Mouse (Mus musculus): ENCODE results near the gene Nt5c2. TPM values are rescaled to one million over a fixed set of nuclear protein-coding genes. Genes with fewer than 3 reads are reported as not detected.

Gene Nt5c2
- polyA plus RNA-seq, 1 experiment from 2014 or later = 90.4 TPM

DNA sequence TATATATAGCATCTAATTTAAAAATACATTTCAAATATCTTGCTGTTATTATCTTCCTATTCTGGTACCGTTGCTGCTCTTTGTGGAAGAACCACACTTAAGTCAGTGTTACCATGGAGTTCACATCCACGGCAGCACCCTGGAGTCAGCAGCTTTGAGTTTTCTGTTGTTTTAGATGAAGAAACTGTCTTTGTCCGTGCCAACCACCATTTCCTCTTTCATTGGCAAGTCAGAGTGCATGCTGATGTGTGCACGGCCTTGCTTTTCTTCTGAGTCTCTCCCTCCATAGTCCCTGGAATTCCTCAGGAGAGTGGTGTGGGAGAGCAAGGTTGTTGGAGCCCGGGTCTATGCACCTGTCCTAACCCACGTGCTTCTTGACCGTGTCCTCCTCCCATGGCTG lies 156.8 kb downstream of the Nt5c2 start:
- Histone ChIP-seq H3K9me3 (replicated peaks; ENCODE audit: control insufficient read depth, low read length) (no peaks in the 10 kb centered on the region), H3K9ac (replicated peaks; ENCODE audit: low read length) (no peak overlapping the region), H3K4me3 (ENCODE audit: low read depth, low read length) (no peak overlapping the region), H3K4me1 (ENCODE audit: control insufficient read depth, insufficient read depth, low read length) (no peaks in the 10 kb centered on the region), H3K27ac (replicated peaks; ENCODE audit: low read depth, low read length) (no peak overlapping the region), H3K4me2 (ENCODE audit: low read depth, low read length) (no peak overlapping the region), H3K27me3 (ENCODE audit: control insufficient read depth, insufficient read depth, low read length) (no peaks in the 10 kb centered on the region), H3K36me3 (replicated peaks; ENCODE audit: control insufficient read depth, insufficient read depth, low read depth, low read length) (no peaks in the 10 kb centered on the region; the same call in 1 of the 2 replicates)
- ATAC-seq (replicated peaks; ENCODE audit: insufficient number of reproducible peaks, low FRiP score, low TSS enrichment, low read depth) (no peak), DNase-seq (ENCODE audit: low spot score) (no peak)
- 88% methylated on average over 7 of the region's 7 CpGs for WGBS

DNA sequence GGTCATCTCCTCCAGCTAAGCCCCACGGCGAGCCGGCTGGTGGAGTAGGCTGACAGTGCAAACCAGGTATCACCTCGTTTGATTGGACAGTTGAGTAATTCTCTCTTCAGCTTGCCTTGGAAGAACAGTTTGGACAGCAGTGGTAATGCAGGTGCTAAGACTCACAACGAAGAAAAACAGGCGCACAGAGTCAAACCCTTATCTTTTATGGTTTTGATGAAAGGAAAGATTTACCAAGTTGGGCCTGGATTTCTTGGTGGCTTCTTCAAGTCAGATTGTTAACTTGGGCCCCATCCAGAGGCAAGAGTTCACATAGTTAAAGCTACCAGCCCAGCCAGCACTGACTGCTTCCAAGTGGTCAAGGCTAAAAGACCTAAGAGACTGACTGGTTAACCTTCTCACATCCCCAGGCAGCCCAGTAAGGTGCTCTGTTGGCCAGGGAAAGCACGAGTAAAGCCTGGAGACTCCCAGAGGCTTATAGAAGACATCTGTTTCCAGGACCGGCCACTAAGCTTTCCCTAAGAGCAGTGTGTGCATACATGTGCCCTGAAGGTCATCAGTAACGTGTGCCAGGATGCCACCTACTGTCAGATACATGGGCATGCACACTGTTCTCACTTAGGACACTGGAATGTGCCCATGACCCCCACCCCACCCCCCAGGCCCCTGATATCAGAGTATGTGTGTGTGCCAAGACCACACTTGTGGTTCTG lies 157.5 kb downstream of the Nt5c2 start:
- Histone ChIP-seq H3K4me3 (ENCODE audit: low read depth, low read length) (no peak overlapping the region), H3K4me1 (ENCODE audit: control insufficient read depth, insufficient read depth, low read length) (no peaks in the 10 kb centered on the region), H3K9me3 (replicated peaks; ENCODE audit: control insufficient read depth, low read length) (no peaks in the 10 kb centered on the region), H3K27ac (replicated peaks; ENCODE audit: low read depth, low read length) (no peak overlapping the region), H3K4me2 (ENCODE audit: low read depth, low read length) (no peak overlapping the region), H3K9ac (replicated peaks; ENCODE audit: low read length) (no peak overlapping the region), H3K36me3 (replicated peaks; ENCODE audit: control insufficient read depth, insufficient read depth, low read depth, low read length) (no peaks in the 10 kb centered on the region; the same call in 1 of the 2 replicates), H3K27me3 (ENCODE audit: control insufficient read depth, insufficient read depth, low read length) (no peaks in the 10 kb centered on the region)
- WGBS = 63% methylated on average over 9 of the region's 9 CpGs
- ATAC-seq (replicated peaks; ENCODE audit: insufficient number of reproducible peaks, low FRiP score, low TSS enrichment, low read depth) = peak; percentile 34; the same call in 1 of the 2 replicates
- DNase-seq (ENCODE audit: low spot score) = peak; percentile 41

DNA sequence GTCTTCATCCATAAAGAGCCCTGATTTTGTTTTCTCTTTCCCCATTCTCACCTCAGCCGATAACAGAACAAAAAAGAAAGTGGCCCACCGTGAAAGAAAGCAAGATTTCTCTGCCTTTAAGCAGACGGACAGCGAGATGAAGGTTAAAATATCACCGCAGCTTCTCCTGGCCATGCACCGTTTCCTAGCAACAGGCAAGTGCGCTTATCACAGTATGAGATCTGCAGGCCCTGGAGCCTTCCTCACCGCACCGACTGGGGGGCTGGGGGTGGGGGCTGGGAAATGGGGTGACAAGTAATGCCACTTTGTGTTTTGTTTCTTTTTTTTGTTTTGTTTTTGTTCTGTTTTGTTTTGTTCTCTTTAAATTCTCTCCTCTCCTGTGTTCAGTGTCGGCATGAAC lies 158.2 kb downstream of the Nt5c2 start:
- ATAC-seq (replicated peaks; ENCODE audit: insufficient number of reproducible peaks, low FRiP score, low TSS enrichment, low read depth) (no peak), DNase-seq (ENCODE audit: low spot score) (peak; percentile 33)
- Histone ChIP-seq H3K27me3 (ENCODE audit: control insufficient read depth, insufficient read depth, low read length) (no peaks in the 10 kb centered on the region), H3K9me3 (replicated peaks; ENCODE audit: control insufficient read depth, low read length) (no peaks in the 10 kb centered on the region), H3K4me3 (ENCODE audit: low read depth, low read length) (no peak overlapping the region), H3K36me3 (replicated peaks; ENCODE audit: control insufficient read depth, insufficient read depth, low read depth, low read length) (no peaks in the 10 kb centered on the region; the same call in 1 of the 2 replicates), H3K27ac (replicated peaks; ENCODE audit: low read depth, low read length) (no peak overlapping the region), H3K4me1 (ENCODE audit: control insufficient read depth, insufficient read depth, low read length) (no peaks in the 10 kb centered on the region), H3K4me2 (ENCODE audit: low read depth, low read length) (no peak overlapping the region), H3K9ac (replicated peaks; ENCODE audit: low read length) (no peak overlapping the region)
- 42% methylated on average over 10 of the region's 10 CpGs for WGBS

DNA sequence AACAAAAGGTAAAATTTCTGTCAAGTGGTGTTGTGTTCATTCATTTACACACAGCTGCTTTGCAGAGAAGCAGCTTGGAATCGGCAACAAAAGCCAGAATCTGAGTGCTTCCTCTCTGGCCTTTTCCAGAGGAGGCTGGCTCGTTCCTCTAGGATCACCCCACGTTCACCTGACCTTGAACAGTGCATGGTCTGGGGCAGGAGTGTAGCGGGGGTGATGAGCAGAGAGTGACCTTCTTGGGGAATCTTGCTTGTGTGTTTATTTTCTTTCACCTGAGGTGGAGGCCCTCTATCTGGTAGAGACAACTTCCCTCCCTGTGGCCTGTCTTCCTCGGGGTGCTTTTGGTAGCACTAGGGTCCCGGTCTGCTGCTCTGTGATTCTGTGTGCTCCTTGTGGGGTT lies 158.7 kb downstream of the Nt5c2 start:
- no peak for DNase-seq (ENCODE audit: low spot score)
- no peak overlapping the region for H3K9ac ChIP-seq (replicated peaks; ENCODE audit: low read length)
- H3K4me3 ChIP-seq (ENCODE audit: low read depth, low read length) = no peak overlapping the region
- no peaks in the 10 kb centered on the region for H3K9me3 ChIP-seq (replicated peaks; ENCODE audit: control insufficient read depth, low read length)
- H3K4me2 ChIP-seq (ENCODE audit: low read depth, low read length) = no peak overlapping the region
- no peaks in the 10 kb centered on the region for H3K27me3 ChIP-seq (ENCODE audit: control insufficient read depth, insufficient read depth, low read length)
- no peaks in the 10 kb centered on the region for H3K4me1 ChIP-seq (ENCODE audit: control insufficient read depth, insufficient read depth, low read length)
- H3K27ac ChIP-seq (replicated peaks; ENCODE audit: low read depth, low read length) = no peak overlapping the region
- WGBS = 67% methylated on average over 6 of the region's 6 CpGs
- no peak for ATAC-seq (replicated peaks; ENCODE audit: insufficient number of reproducible peaks, low FRiP score, low TSS enrichment, low read depth)
- H3K36me3 ChIP-seq (replicated peaks; ENCODE audit: control insufficient read depth, insufficient read depth, low read depth, low read length) = no peaks in the 10 kb centered on the region; the same call in 1 of the 2 replicates

DNA sequence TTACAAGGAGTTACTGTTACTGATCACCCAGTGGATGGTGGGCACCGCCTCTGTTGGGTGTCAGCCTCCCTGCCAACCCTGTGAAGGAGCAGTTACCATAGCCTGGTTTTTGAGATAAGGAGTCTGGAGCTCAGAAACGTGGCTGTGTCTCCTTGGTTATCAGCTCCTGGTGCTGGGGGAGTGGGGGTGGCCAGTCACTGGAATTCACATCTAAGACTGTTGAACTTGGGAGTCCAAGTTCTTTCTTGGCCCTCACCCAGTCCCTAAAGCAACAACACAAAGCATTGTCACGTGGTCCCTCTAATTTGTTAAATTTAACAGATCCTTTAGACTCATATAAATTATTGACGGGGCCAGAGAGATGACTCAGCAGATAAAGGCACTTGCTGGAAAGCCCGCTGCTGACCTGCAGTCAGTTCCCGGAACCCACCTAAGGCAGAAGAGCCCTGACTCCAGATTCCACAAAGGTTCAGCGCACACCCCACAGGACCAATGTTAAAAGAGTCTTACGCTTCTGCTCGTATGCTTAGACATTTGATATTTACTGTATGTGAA lies 165.4 kb downstream of the Nt5c2 start:
- H3K4me3 ChIP-seq (ENCODE audit: low read depth, low read length) = no peak overlapping the region
- no peaks in the 10 kb centered on the region for H3K27me3 ChIP-seq (ENCODE audit: control insufficient read depth, insufficient read depth, low read length)
- WGBS = 79% methylated on average over 9 of the region's 9 CpGs
- H3K36me3 ChIP-seq (replicated peaks; ENCODE audit: control insufficient read depth, insufficient read depth, low read depth, low read length) = no peaks in the 10 kb centered on the region
- DNase-seq (ENCODE audit: low spot score) (no peak), ATAC-seq (replicated peaks; ENCODE audit: insufficient number of reproducible peaks, low FRiP score, low TSS enrichment, low read depth) (no peak)
- no peaks in the 10 kb centered on the region for H3K4me1 ChIP-seq (ENCODE audit: control insufficient read depth, insufficient read depth, low read length)
- no peak overlapping the region for H3K4me2 ChIP-seq (ENCODE audit: low read depth, low read length)
- H3K9ac ChIP-seq (replicated peaks; ENCODE audit: low read length) = no peak overlapping the region
- H3K9me3 ChIP-seq (replicated peaks; ENCODE audit: control insufficient read depth, low read length) = no peaks in the 10 kb centered on the region
- H3K27ac ChIP-seq (replicated peaks; ENCODE audit: low read depth, low read length) = no peak overlapping the region

DNA sequence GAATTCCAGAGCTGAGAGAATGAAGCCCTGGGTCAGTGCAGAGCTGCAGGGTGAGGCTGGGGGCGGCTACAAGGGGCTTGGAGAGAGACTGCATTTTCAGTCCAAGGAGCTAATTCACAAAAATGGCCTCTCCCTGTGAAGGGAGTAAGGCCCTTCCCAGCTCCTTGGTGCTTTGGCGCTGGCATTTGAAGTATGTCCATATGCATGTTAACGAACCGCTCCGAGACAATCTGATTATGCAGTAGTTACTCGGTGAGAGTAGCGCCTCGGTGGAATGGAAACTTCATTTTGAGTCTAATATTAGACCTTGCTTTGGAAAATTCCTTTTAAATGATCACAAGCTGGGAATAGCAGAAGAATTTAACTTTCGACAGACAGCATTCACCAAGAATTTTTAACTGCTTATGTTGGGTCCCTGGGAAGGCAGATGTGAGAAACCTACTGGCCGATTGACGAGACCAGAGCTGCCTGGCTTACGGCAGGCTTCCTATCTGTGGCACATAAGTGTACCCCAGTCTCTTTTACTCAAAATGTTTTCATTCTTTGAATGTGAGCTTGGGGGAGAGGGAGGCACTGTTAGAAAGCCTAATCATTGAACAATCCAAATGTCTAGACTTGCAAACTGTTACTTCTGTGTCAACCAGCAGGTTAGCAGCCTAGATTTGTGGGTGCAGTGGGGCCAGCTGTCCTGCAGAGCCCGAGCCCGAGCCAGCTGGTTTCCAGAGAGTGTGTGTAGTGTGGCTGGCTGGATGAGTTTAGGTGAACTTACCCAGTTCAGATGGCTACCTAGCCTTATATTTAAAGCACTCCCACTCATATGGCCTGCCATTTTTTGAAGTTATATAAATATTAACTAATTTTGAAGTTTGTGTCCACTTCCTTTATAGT lies 166.3 kb downstream of the Nt5c2 start:
- 77% methylated on average over 14 of the region's 14 CpGs for WGBS
- DNase-seq (ENCODE audit: low spot score) (no peak), ATAC-seq (replicated peaks; ENCODE audit: insufficient number of reproducible peaks, low FRiP score, low TSS enrichment, low read depth) (no peak)
- H3K36me3 ChIP-seq (replicated peaks; ENCODE audit: control insufficient read depth, insufficient read depth, low read depth, low read length) = no peaks in the 10 kb centered on the region
- H3K4me3 ChIP-seq (ENCODE audit: low read depth, low read length) = no peak overlapping the region
- no peaks in the 10 kb centered on the region for H3K9me3 ChIP-seq (replicated peaks; ENCODE audit: control insufficient read depth, low read length)
- no peak overlapping the region for H3K27ac ChIP-seq (replicated peaks; ENCODE audit: low read depth, low read length)
- no peaks in the 10 kb centered on the region for H3K4me1 ChIP-seq (ENCODE audit: control insufficient read depth, insufficient read depth, low read length)
- no peaks in the 10 kb centered on the region for H3K27me3 ChIP-seq (ENCODE audit: control insufficient read depth, insufficient read depth, low read length)
- no peak overlapping the region for H3K4me2 ChIP-seq (ENCODE audit: low read depth, low read length)
- H3K9ac ChIP-seq (replicated peaks; ENCODE audit: low read length) = no peak overlapping the region

DNA sequence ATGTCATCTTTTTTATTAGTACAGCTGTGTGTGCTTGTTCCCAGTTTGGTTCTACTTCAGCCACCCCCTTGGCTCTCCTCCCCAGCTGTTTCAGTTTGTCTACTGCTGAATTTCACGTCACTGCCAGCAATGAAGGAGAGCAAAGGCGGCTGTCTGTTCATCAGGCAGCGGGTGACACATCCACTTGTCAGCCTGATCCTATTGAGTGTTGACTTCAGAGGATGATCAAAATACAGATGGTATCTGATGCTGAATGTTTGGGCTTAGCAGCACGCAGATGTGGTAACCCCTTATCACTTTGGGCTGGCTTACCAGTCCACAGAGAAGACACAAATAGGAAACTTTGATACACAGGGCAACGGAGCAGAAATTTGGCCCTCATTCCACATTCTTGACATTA lies 168.5 kb downstream of the Nt5c2 start:
- no peak for ATAC-seq (replicated peaks; ENCODE audit: insufficient number of reproducible peaks, low FRiP score, low TSS enrichment, low read depth)
- WGBS = 83% methylated on average over 5 of the region's 5 CpGs
- Histone ChIP-seq H3K4me1 (ENCODE audit: control insufficient read depth, insufficient read depth, low read length) (no peaks in the 10 kb centered on the region), H3K4me2 (ENCODE audit: low read depth, low read length) (no peak overlapping the region), H3K27me3 (ENCODE audit: control insufficient read depth, insufficient read depth, low read length) (no peaks in the 10 kb centered on the region), H3K36me3 (replicated peaks; ENCODE audit: control insufficient read depth, insufficient read depth, low read depth, low read length) (no peaks in the 10 kb centered on the region), H3K4me3 (ENCODE audit: low read depth, low read length) (no peak overlapping the region), H3K9me3 (replicated peaks; ENCODE audit: control insufficient read depth, low read length) (no peaks in the 10 kb centered on the region), H3K9ac (replicated peaks; ENCODE audit: low read length) (no peak overlapping the region), H3K27ac (replicated peaks; ENCODE audit: low read depth, low read length) (no peak overlapping the region)
- no peak for DNase-seq (ENCODE audit: low spot score)

DNA sequence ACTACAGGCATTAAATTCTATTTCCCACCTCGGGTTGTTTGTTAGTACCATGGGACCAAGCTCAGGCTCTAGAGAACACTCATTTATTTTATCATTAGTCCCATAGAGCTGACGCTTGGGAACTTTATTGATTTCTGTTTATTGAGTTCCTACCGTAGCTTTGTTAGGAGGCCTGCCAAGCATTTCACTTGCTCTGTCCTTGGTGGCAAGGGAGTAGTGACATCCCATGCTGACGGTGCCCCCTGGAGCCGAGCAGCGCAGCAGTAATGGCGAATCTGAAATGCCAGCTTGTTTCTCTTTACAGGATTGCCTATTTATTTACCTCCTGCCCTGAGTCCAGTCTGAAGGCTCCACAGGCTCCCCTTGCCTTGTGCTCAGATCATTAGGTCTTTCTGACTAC lies 168.9 kb downstream of the Nt5c2 start:
- H3K36me3 ChIP-seq (replicated peaks; ENCODE audit: control insufficient read depth, insufficient read depth, low read depth, low read length) = no peaks in the 10 kb centered on the region
- DNase-seq (ENCODE audit: low spot score) (no peak), ATAC-seq (replicated peaks; ENCODE audit: insufficient number of reproducible peaks, low FRiP score, low TSS enrichment, low read depth) (no peak)
- H3K9ac ChIP-seq (replicated peaks; ENCODE audit: low read length) = no peak overlapping the region
- no peaks in the 10 kb centered on the region for H3K4me1 ChIP-seq (ENCODE audit: control insufficient read depth, insufficient read depth, low read length)
- no peaks in the 10 kb centered on the region for H3K9me3 ChIP-seq (replicated peaks; ENCODE audit: control insufficient read depth, low read length)
- no peak overlapping the region for H3K4me2 ChIP-seq (ENCODE audit: low read depth, low read length)
- H3K27me3 ChIP-seq (ENCODE audit: control insufficient read depth, insufficient read depth, low read length) = no peaks in the 10 kb centered on the region
- WGBS = 87% methylated on average over 7 of the region's 7 CpGs
- H3K27ac ChIP-seq (replicated peaks; ENCODE audit: low read depth, low read length) = no peak overlapping the region
- H3K4me3 ChIP-seq (ENCODE audit: low read depth, low read length) = no peak overlapping the region

Measured in embryonic facial prominence, embryonic 11.5 days (tissue).